Mouse (Mus musculus) ES-E14 (cell line): ENCODE results near the gene Cd4.

Source experiments
- CHD2 ChIP-seq: IDR thresholded peaks from 2 replicates; pipeline ENCODE4 v1.6.1; 2014; ENCODE audit warnings: mild to moderate bottlenecking, low read depth, low read length, inconsistent platforms
- MAFK ChIP-seq: IDR thresholded peaks from 2 replicates; pipeline ENCODE4 v1.6.1; 2014; ENCODE audit warnings: mild to moderate bottlenecking, low read depth, low read length, inconsistent platforms; ENCODE audit not compliant: insufficient read depth
- ZC3H11A ChIP-seq: IDR thresholded peaks from 2 replicates; pipeline ENCODE4 v1.6.1; 2012; ENCODE audit warnings: low read depth, mild to moderate bottlenecking, inconsistent platforms, low read length, borderline replicate concordance

DNA sequence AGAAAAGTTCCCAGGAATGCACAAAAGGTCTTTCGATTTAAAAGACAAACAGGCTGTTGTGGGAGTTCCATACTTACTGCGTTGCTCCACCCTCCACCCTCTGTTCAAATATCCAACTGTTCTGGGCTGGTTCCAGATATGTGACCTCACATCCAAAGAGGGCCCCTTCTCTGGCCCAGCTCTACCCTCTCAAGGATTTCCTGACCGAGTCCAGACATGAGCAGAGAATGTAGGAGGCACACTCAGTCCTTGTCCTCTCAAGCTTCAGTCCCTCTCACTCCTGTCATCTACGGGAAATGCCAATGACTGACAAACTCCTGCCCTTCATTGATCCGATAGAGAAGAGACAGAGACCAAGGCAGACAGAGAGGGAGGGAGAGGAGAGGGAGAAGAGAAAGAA, 37.9 kb upstream of the Cd4 start:
- TF ChIP-seq MAFK: no peak
- no peak for TF ChIP-seq CHD2
- no peak for TF ChIP-seq ZC3H11A
